Mouse (Mus musculus): ENCODE measurements around the gene Gnl2.

DNA sequence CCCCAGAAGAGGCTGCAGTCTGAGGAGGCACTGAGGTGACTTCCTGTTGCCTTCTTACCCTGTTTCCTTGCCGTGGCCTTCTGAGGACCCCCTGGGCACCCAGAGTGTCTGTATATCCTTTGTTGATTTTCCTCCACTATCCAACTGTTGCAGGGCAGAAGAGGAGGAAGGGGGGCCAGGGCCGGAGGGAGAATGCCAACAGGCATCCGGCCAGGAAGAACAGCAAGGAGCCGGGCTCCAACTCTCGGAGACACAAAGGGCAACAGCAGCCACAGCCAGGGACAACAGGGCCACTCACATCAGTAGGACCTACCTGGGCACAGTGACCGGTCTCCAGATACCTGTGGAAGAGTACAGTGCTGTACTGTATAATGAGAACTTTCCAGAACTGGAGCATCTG, 8.2 kb upstream of the Gnl2 start:
- no peak for TF ChIP-seq EP300 (IDR thresholded peaks at IDR 0.05; ENCODE audit: insufficient read depth, low read depth, low read length)
- TF ChIP-seq CTCF (IDR thresholded peaks at IDR 0.05; ENCODE audit: low read depth, low read length): no peak

All from ES-Bruce4 (cell line).